Mouse (Mus musculus): ENCODE measurements at regions not wholly inside any gene's neighbourhood (a gene's known extent, or its start where the extent isn't known, plus 50 kb on each side); places are given as distances from the start of the nearest gene placed in this dataset.

GRCm38 (mm10) chr9:116285691-116286431, 110.7 kb upstream of the Tgfbr2 start:
- Histone ChIP-seq H3K27me3 (replicated peaks) (no peaks in the 10 kb centered on the region), H3K9ac (ENCODE audit: insufficient read depth, low read depth) (no peak overlapping the region), H3K4me3 (replicated peaks in 1 of 3; ENCODE audit: low read depth in 2 of 3, low read length in 2 of 3, poor library complexity in 1 of 3) (no peak overlapping the region), H3K79me2 (replicated peaks; ENCODE audit: control insufficient read depth, extremely low read depth, insufficient read depth, poor library complexity, severe bottlenecking) (no peaks in the 10 kb centered on the region), H3K36me3 (replicated peaks in 1 of 2; ENCODE audit: control insufficient read depth in 1 of 2, insufficient read depth in 1 of 2, low read length in 1 of 2) (no peaks in the 10 kb centered on the region), H3K27ac (ENCODE audit: insufficient read depth, low read depth) (no peak overlapping the region), H3K4me1 (ENCODE audit: control insufficient read depth in 1 of 2, insufficient read depth in 2 of 2) (peaks cover 7 to 11% of the 10 kb centered on the region in 2 experiments), H3K9me3 (replicated peaks; ENCODE audit: low read length) (peaks cover 3% of the 10 kb centered on the region), H3K4me2 (ENCODE audit: insufficient read depth, low read depth, poor library complexity, severe bottlenecking) (no peak overlapping the region)
- dilution Hi-C loops (cut with MboI; ENCODE audit: extremely low pct_ligation_motif_present, extremely low pct_unique_long_range_greater_than_20kb, low sequenced_read_pairs) (no loop called here), in situ Hi-C loops (cut with MboI; ENCODE audit: low pct_ligation_motif_present, low pct_unique_long_range_greater_than_20kb, low sequenced_read_pairs) (no loop called here)
- TF ChIP-seq JUND (conservative IDR thresholded peaks at IDR 0.05; ENCODE audit: low read depth, low read length) (no peak), ETS1 (conservative IDR thresholded peaks at IDR 0.05; ENCODE audit: low read depth, low read length) (no peak), ELF1 (IDR thresholded peaks at IDR 0.05; ENCODE audit: low read depth, low read length) (no peak), TBP (conservative IDR thresholded peaks at IDR 0.05; ENCODE audit: low read depth, low read length) (no peak), UBTF (IDR thresholded peaks at IDR 0.05; ENCODE audit: low read depth, low read length) (no peak), E2F4 (IDR thresholded peaks at IDR 0.05; ENCODE audit: insufficient replicate concordance, low read depth, low read length) (no peak), MEF2A (IDR thresholded peaks at IDR 0.05; ENCODE audit: borderline replicate concordance, low read depth, low read length) (no peak), USF2 (conservative IDR thresholded peaks at IDR 0.05; ENCODE audit: low read depth, low read length) (no peak), NRF1 (IDR thresholded peaks at IDR 0.05; ENCODE audit: low read depth, low read length) (no peak), USF1 (IDR thresholded peaks at IDR 0.05; ENCODE audit: low read depth, low read length) (no peak), ZMIZ1 (IDR thresholded peaks at IDR 0.05; ENCODE audit: low read depth, low read length) (no peak), ZKSCAN1 (IDR thresholded peaks at IDR 0.05; ENCODE audit: borderline replicate concordance, low read depth, low read length) (no peak), BHLHE40 (IDR thresholded peaks at IDR 0.05; ENCODE audit: low read depth, low read length) (no peak), GABPA (IDR thresholded peaks at IDR 0.05; ENCODE audit: insufficient replicate concordance, low read depth, low read length) (no peak), POLR2AphosphoS2 (IDR thresholded peaks at IDR 0.05; ENCODE audit: low read depth, low read length) (no peak), ZNF384 (IDR thresholded peaks at IDR 0.05; ENCODE audit: low read depth, low read length) (no peak), CHD1 (IDR thresholded peaks at IDR 0.05; ENCODE audit: low read depth, low read length) (no peak), TCF12 (IDR thresholded peaks at IDR 0.05; ENCODE audit: low read depth, low read length) (no peak), EP300 (IDR thresholded peaks at IDR 0.05; ENCODE audit: low read length) (no peak), ZC3H11A (IDR thresholded peaks at IDR 0.05; ENCODE audit: low read depth, low read length) (no peak)
- DNase-seq (ENCODE audit: extremely low read depth): no peak
